Mouse (Mus musculus): ENCODE data around the gene Plaur. TPM values are rescaled to one million over a fixed set of nuclear protein-coding genes. Genes with fewer than 3 reads are reported as not detected.
"Not testable (repeated sequence)": the region's sequence is repeated elsewhere in the genome, so short reads cannot be mapped to it uniquely, and the experiment has no call there.

Gene Plaur
- polyA plus RNA-seq, 1 experiment from 2014 or later, result 7.8 TPM

- TF ChIP-seq CTCF (IDR thresholded peaks at IDR 0.05; ENCODE audit: low read depth), result no peak
- peak within 1 kb of the TSS; percentile 89 for H3K4me2 ChIP-seq (replicated peaks; ENCODE audit: low read depth)
- H3K9ac ChIP-seq (ENCODE audit: low read depth, low read length), result peak within 1 kb of the TSS; percentile 80
- H3K36me3 ChIP-seq (ENCODE audit: control insufficient read depth, insufficient read depth), result no peaks in the 10 kb centered on the region
- H3K9me3 ChIP-seq (ENCODE audit: control insufficient read depth), result no peaks in the 10 kb centered on the region
- ATAC-seq, result peak; percentile 80
- H3K4me1 ChIP-seq (replicated peaks; ENCODE audit: control insufficient read depth, insufficient read depth, low read length), result no peaks in the 10 kb centered on the region
- no peaks in the 10 kb centered on the region for H3K27me3 ChIP-seq (replicated peaks; ENCODE audit: control insufficient read depth, insufficient read depth, low read length)
- peak within 1 kb of the TSS; percentile 94 for H3K27ac ChIP-seq (ENCODE audit: low read depth, low read length)
- under 1% methylated on average over 84 of the region's 84 CpGs for WGBS
- H3K4me3 ChIP-seq (ENCODE audit: low read depth, low read length), result peak within 1 kb of the TSS; percentile 57
Observed at GRCm38 (mm10) chr7:24506838-24507725, 44.8 kb downstream of the Plaur start, which contains the start of gene Zfp428. TSS of gene Zfp428 (plus strand) at chr7:24507006.

- under 1% methylated on average over 20 of the region's 20 CpGs for WGBS
Observed at GRCm38 (mm10) chr7:24507726-24508114, 45.4 kb downstream of the Plaur start.

GRCm38 (mm10) chr7:24512355-24512754, 50.1 kb downstream of the Plaur start, which contains the start of gene AC161166.1:
TSS of gene AC161166.1 (minus strand) at chr7:24512455.
- no peak for ATAC-seq
- WGBS, result 96% methylated on average over 7 of the region's 7 CpGs

More at GRCm38 (mm10) chr7:24507726-24508114, 45.4 kb downstream of the Plaur start:
- Histone ChIP-seq H3K4me2 (replicated peaks; ENCODE audit: low read depth) (peak overlapping the region; percentile 89), H3K36me3 (ENCODE audit: control insufficient read depth, insufficient read depth) (no peaks in the 10 kb centered on the region), H3K4me1 (replicated peaks; ENCODE audit: control insufficient read depth, insufficient read depth, low read length) (no peaks in the 10 kb centered on the region), H3K27ac (ENCODE audit: low read depth, low read length) (peak overlapping the region; percentile 94), H3K27me3 (replicated peaks; ENCODE audit: control insufficient read depth, insufficient read depth, low read length) (no peaks in the 10 kb centered on the region), H3K4me3 (ENCODE audit: low read depth, low read length) (peak overlapping the region; percentile 57), H3K9ac (ENCODE audit: low read depth, low read length) (peak overlapping the region; percentile 80), H3K9me3 (ENCODE audit: control insufficient read depth) (no peaks in the 10 kb centered on the region)
- no peak for TF ChIP-seq CTCF (IDR thresholded peaks at IDR 0.05; ENCODE audit: low read depth)
- ATAC-seq, result no peak

GRCm38 (mm10) chr7:24516319-24516718, 54.0 kb downstream of the Plaur start:
- H3K4me1 ChIP-seq (replicated peaks; ENCODE audit: control insufficient read depth, insufficient read depth, low read length); H3K36me3 ChIP-seq (ENCODE audit: control insufficient read depth, insufficient read depth); H3K27ac ChIP-seq (ENCODE audit: low read depth, low read length); H3K4me2 ChIP-seq (replicated peaks; ENCODE audit: low read depth); H3K27me3 ChIP-seq (replicated peaks; ENCODE audit: control insufficient read depth, insufficient read depth, low read length); H3K9me3 ChIP-seq (ENCODE audit: control insufficient read depth); H3K9ac ChIP-seq (ENCODE audit: low read depth, low read length); H3K4me3 ChIP-seq (ENCODE audit: low read depth, low read length); ATAC-seq: not testable (repeated sequence)
- WGBS, result 80% methylated on average over 8 of the region's 8 CpGs
- TF ChIP-seq CTCF (IDR thresholded peaks at IDR 0.05; ENCODE audit: low read depth), result peak; percentile 42

More at GRCm38 (mm10) chr7:24512355-24512754, 50.1 kb downstream of the Plaur start, which contains the start of gene AC161166.1:
- Histone ChIP-seq H3K9me3 (ENCODE audit: control insufficient read depth) (no peaks in the 10 kb centered on the region), H3K36me3 (ENCODE audit: control insufficient read depth, insufficient read depth) (no peaks in the 10 kb centered on the region), H3K4me3 (ENCODE audit: low read depth, low read length) (no peak within 1 kb of the TSS), H3K4me1 (replicated peaks; ENCODE audit: control insufficient read depth, insufficient read depth, low read length) (no peaks in the 10 kb centered on the region), H3K9ac (ENCODE audit: low read depth, low read length) (no peak within 1 kb of the TSS), H3K27ac (ENCODE audit: low read depth, low read length) (no peak within 1 kb of the TSS), H3K4me2 (replicated peaks; ENCODE audit: low read depth) (no peak within 1 kb of the TSS), H3K27me3 (replicated peaks; ENCODE audit: control insufficient read depth, insufficient read depth, low read length) (no peaks in the 10 kb centered on the region)
- no peak for TF ChIP-seq CTCF (IDR thresholded peaks at IDR 0.05; ENCODE audit: low read depth)

- no peak for TF ChIP-seq CTCF (IDR thresholded peaks at IDR 0.05; ENCODE audit: low read depth)
- Histone ChIP-seq H3K4me3 (ENCODE audit: low read depth, low read length) (no peak overlapping the region), H3K9me3 (ENCODE audit: control insufficient read depth) (no peaks in the 10 kb centered on the region), H3K27ac (ENCODE audit: low read depth, low read length) (no peak overlapping the region), H3K36me3 (ENCODE audit: control insufficient read depth, insufficient read depth) (no peaks in the 10 kb centered on the region), H3K4me1 (replicated peaks; ENCODE audit: control insufficient read depth, insufficient read depth, low read length) (no peaks in the 10 kb centered on the region), H3K4me2 (replicated peaks; ENCODE audit: low read depth) (no peak overlapping the region), H3K9ac (ENCODE audit: low read depth, low read length) (no peak overlapping the region), H3K27me3 (replicated peaks; ENCODE audit: control insufficient read depth, insufficient read depth, low read length) (no peaks in the 10 kb centered on the region)
- 47% methylated on average over 5 of the region's 5 CpGs for WGBS
- no peak for ATAC-seq
Observed at GRCm38 (mm10) chr7:24517077-24517476, 54.8 kb downstream of the Plaur start.

GRCm38 (mm10) chr7:24517654-24518053, 55.4 kb downstream of the Plaur start:
- Histone ChIP-seq H3K4me2 (replicated peaks; ENCODE audit: low read depth) (no peak overlapping the region), H3K27ac (ENCODE audit: low read depth, low read length) (no peak overlapping the region), H3K36me3 (ENCODE audit: control insufficient read depth, insufficient read depth) (no peaks in the 10 kb centered on the region), H3K9me3 (ENCODE audit: control insufficient read depth) (no peaks in the 10 kb centered on the region), H3K4me1 (replicated peaks; ENCODE audit: control insufficient read depth, insufficient read depth, low read length) (no peaks in the 10 kb centered on the region), H3K27me3 (replicated peaks; ENCODE audit: control insufficient read depth, insufficient read depth, low read length) (no peaks in the 10 kb centered on the region), H3K4me3 (ENCODE audit: low read depth, low read length) (no peak overlapping the region), H3K9ac (ENCODE audit: low read depth, low read length) (no peak overlapping the region)
- no peak for TF ChIP-seq CTCF (IDR thresholded peaks at IDR 0.05; ENCODE audit: low read depth)
- WGBS, result 70% methylated on average over 6 of the region's 6 CpGs
- no peak for ATAC-seq

Data from intestine, postnatal 0 days (tissue).